Mouse (Mus musculus) Patski (cell line): ENCODE data around the gene Pigv. TPM values are rescaled to one million over a fixed set of nuclear protein-coding genes. Genes with fewer than 3 reads are reported as not detected.
"Not testable (repeated sequence)": the region's sequence is repeated elsewhere in the genome, so short reads cannot be mapped to it uniquely, and the experiment has no call there.

Experiments
- ATAC-seq: fragments of 100-300 bp; one replicate; pipeline ENCODE4 v1.8.0; 2021
- CTCF ChIA-PET: fragments of 350-600 bp; sonication (Branson Sonifier 250); formaldehyde crosslinking; loops from one replicate; lab custom pipeline; 2022; ENCODE audit warnings: inconsistent platforms; lab: Charles Lee
- POLR2A ChIA-PET: fragments of 350-600 bp; sonication (Branson Sonifier 250); formaldehyde crosslinking; loops from one replicate; lab custom pipeline; 2022; ENCODE audit warnings: antibody characterized with exemption, inconsistent platforms; lab: Charles Lee
- DNase-seq: peaks from one replicate; pipeline ENCODE4 v3.0.0-alpha.2; 2011; ENCODE audit warnings: low read depth, low spot score
- H3K27me3 ChIP-seq: fragments of 371-371 bp; one replicate; pipeline ENCODE4 v1.5.1; 2021
- CTCF ChIP-seq: fragments of 100-300 bp; IDR thresholded peaks from one replicate; pipeline ENCODE4 v1.5.1; 2021
- in situ Hi-C: fragments of 300-500 bp; cut with MboI; formaldehyde crosslinking; loops from 3 replicates; pipeline ENCODE4 v1.11.1; 2018; ENCODE audit warnings: low pct_unique_long_range_greater_than_20kb, mixed read lengths
- polyA plus RNA-seq: library from polyadenylated mRNA; unstranded; gene quantifications from one replicate; pipeline ENCODE4 v1.2.3, GENCODE M21; 2021

Pigv gene
- polyA plus RNA-seq, 1 experiment from 2014 or later = 6.9 TPM

DNA sequence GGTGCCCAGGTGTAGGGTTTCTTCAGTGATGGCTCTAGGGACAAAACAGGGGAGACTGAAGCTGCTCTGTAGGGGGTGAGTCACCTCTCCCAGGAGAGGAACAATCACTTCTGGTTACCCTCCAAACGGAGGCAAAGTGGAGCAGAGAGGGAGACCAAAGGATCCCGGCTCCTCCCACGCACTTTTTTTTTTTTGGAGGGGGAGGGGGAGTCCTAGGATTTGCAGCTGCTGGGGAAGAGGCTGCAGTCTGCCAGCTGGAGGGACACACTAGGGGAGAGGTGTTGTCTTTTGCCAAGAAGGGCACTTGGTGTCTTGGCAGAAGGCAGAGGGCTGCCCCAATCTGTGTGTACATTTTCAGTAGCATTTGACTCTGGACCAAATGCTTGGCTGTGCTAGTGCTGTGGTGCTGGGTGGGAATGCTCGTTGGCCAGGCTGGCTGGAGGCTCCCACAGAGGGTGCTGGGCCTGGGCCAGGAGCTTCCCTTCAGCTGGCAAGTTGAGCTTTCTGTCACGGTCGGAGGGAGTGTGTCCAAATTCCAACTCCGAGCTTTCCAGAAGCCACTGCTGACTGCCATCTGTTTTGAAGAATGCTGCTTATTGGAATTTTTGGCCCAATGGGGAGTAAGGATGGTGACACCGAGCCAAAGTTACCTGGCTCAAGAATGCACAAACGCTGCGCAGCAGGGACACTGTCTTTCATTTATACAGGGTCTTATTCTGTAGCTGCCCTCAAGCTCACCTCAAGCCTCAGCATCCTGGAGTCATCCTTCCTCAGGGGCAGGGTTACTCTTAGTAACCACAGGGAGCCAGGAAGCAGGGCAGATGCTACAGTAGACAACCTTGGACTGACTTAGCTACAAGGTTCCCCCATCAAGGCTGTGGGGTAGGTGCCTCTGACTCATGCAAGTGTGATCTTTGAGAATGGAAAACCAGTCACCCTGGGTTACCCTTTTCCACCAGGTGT is 12.0 kb downstream of the Pigv start:
- ATAC-seq = peak; percentile 59
- in situ Hi-C loops = no loop called here
- DNase-seq = no peak
- no peaks in the 10 kb centered on the region for H3K27me3 ChIP-seq
- POLR2A ChIA-PET = interaction anchor here (0.6 to 0.7 kb wide), 2 partner anchors 67 to 91 kb away, joined by 3 read pairs; no protein-coding TSS in a partner anchor
- CTCF ChIA-PET = interaction anchor here (1.1 to 2.1 kb wide), 6 partner anchors 9 to 114 kb away, joined by 3 to 16 read pairs (median 4); partner anchors contain the start of gene Zdhhc18
- TF ChIP-seq CTCF = no peak

DNA sequence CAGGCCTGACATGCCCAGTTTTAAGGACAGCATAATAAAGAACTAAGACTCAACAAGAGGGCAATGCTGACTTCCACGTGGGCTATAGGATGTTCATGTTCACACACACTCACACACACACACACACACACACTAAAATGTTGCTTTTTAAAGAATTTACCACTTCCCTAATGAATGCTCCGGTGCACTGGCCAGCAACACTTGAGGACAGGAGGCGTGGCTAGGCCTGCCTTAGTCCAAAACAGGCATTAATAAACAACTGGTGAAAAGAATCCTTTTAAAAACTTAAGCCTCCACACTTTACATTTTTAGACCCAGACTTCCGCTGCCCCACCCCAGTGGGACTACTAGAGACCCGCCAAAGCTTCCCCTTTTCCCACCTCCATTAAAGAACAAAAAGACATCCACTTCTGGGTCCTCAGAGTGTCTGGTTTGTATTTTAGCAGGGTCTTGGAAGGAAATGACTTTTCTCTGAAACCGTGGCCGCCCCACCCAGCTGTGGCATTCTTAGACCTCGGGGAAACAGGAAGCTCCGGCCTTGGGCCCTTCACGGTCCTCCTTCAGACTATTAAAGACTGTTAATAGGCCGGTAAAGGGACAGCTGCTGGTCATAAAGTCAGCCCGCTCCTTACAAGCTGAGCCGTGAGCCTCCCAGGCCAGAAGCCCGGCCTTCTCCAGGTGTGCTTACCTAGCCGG is 12.8 kb downstream of the Pigv start:
- POLR2A ChIA-PET = interaction anchor here (0.6 to 0.7 kb wide), 3 partner anchors 20 to 90 kb away, joined by 3 read pairs; no protein-coding TSS in a partner anchor

DNA sequence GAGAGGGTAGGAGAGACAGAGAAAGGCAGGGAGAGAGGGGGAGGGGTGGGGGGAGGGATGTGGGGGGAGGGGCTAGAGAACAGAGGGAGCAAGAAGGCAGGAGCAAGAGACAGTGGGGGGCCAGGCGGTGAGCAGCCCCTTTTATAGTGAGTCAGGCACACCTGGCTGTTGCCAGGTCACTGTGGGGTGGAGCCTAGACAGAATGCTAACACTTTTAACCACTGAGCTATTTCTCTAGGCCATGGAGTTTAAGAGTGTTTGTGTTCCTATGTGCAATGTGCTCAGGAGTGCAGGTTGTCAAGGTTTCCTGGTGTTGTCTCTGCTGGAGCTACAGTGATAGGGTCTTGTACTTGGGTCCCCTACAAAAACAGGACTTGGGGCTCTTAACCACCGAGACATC is 13.7 kb downstream of the Pigv start:
- DNase-seq = no peak
- in situ Hi-C loops = no loop called here

More for the DNA sequence above, 12.8 kb downstream of the Pigv start:
- H3K27me3 ChIP-seq = no peaks in the 10 kb centered on the region
- DNase-seq = no peak
- CTCF ChIA-PET = interaction anchor here (1.1 to 2.1 kb wide), 2 partner anchors 10 to 67 kb away, joined by 3 to 16 read pairs; partner anchors contain the start of gene Zdhhc18
- in situ Hi-C loops = no loop called here
- no peak for TF ChIP-seq CTCF
- no peak for ATAC-seq

DNA sequence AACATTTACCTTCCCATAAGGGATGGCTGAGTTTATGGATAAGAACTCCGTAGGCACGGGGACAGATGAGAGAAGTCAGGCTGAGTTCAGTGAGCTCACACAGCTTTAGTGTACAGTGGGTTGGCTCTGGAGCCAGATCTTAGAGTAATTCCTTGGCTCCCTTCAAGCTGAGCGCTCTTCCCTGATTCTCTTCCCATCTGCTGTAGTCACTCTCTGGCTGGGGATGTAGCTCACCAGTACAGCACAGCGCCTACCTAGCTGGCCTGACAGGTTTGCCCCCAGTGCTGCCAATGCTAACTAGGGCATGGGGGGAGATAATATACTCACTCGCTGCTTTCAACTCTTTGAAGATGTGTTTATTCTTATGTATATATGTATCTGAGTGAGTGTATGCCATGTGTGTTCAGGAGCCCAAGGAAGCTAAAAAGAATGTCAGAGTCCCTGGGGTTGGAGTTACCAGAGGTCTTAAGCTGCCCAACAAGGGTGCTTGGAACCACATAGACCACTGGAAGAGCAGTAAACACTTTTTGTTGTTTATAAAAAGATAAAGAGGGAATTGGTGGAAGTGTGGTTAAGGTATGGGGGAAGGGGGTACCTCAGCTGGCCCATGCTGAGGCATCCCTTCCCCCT is 14.5 kb downstream of the Pigv start:
- TF ChIP-seq CTCF = no peak
- no peaks in the 10 kb centered on the region for H3K27me3 ChIP-seq
- DNase-seq (no peak), ATAC-seq (no peak)
- CTCF ChIA-PET = interaction anchor here (1.2 kb wide), 1 partner anchor 8 kb away, joined by 3 read pairs; the partner anchor contains the start of gene Zdhhc18
- POLR2A ChIA-PET = interaction anchor here (0.6 kb wide), 1 partner anchor 15 kb away, joined by 7 read pairs; no protein-coding TSS in a partner anchor
- in situ Hi-C loops = no loop called here

More for the DNA sequence above, 13.7 kb downstream of the Pigv start:
- POLR2A ChIA-PET = no interaction called here
- CTCF ChIA-PET = interaction anchor here (1.2 kb wide), 1 partner anchor 9 kb away, joined by 3 read pairs; the partner anchor contains the start of gene Zdhhc18
- no peaks in the 10 kb centered on the region for H3K27me3 ChIP-seq
- ATAC-seq = no peak
- TF ChIP-seq CTCF = no peak

DNA sequence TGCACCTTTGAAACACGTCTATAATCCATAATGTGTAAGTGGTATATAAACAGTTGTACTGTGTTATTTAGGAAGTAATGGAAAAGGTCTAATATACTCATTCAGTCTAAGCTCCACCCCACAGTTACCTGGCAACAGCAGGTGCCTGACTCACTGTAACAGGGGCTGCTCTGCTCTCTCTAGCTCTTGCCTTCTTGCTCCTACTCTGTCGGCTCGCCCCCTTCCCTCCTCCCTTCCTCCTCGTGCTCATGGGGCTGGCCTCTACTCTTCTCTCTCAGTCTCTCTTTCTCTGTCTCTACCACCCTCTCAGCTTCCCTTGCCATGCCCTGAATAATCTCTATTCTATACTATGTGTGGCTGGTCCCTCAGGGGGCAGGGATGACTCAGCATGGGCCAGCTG is 15.4 kb downstream of the Pigv start:
- no peak for TF ChIP-seq CTCF
- H3K27me3 ChIP-seq = no peaks in the 10 kb centered on the region
- ATAC-seq (no peak), DNase-seq (no peak)
- in situ Hi-C loops = no loop called here
- ChIA-PET CTCF (interaction anchor here (1.8 kb wide), 1 partner anchor 12 kb away, joined by 8 read pairs; no protein-coding TSS in a partner anchor), POLR2A (no interaction called here)

DNA sequence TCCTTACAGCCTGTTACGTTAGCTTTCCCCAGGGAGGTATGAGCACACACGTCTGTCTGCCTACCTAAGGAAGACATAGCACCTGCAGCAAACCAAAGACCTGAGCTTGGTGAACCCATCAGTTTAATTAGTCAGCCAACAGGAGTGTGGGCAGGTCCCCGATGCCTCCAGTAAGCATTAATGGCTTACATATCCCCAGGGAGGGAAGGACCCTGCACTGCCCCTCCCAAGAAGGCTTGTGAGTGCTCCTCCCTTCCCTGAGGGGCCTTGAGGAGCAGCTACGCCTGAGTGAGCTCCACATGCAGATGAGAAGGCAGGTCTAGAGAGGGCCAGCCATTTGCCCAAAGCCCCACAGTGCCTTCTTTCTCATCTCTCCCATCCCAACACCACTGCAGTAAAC is 16.2 kb downstream of the Pigv start:
- no peak for ATAC-seq

DNA sequence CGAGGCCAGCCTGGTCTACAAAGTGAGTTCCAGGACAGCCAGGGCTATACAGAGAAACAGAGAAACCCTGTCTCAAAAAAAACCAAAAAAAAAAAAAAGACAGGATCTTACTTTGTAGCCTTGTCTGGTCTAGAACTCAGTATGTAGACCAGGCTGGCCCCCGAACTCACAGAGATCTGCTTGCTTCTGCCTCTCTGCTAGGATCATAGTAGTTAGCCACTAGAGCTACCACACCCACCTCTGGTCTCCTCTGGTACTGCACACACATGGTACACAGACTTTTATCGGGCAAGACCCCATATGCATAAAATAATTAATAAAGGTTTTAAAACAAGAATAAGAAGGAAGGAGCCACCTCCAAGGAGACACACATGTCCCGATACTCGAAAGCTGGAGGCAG is 18.4 kb downstream of the Pigv start:
- ATAC-seq, DNase-seq, in situ Hi-C loops, CTCF ChIA-PET, H3K27me3 ChIP-seq: not testable (repeated sequence)
- POLR2A ChIA-PET = interaction anchor here (0.6 kb wide), 1 partner anchor 169 kb away, joined by 3 read pairs; no protein-coding TSS in a partner anchor
- TF ChIP-seq CTCF = peak; percentile 11

More for the DNA sequence above, 16.2 kb downstream of the Pigv start:
- in situ Hi-C loops = no loop called here
- TF ChIP-seq CTCF = no peak
- no peaks in the 10 kb centered on the region for H3K27me3 ChIP-seq
- POLR2A ChIA-PET = interaction anchor here (0.5 kb wide), 1 partner anchor 860 kb away, joined by 3 read pairs; no protein-coding TSS in a partner anchor
- no peak for DNase-seq
- CTCF ChIA-PET = interaction anchor here (1.8 kb wide), 1 partner anchor 13 kb away, joined by 8 read pairs; no protein-coding TSS in a partner anchor

DNA sequence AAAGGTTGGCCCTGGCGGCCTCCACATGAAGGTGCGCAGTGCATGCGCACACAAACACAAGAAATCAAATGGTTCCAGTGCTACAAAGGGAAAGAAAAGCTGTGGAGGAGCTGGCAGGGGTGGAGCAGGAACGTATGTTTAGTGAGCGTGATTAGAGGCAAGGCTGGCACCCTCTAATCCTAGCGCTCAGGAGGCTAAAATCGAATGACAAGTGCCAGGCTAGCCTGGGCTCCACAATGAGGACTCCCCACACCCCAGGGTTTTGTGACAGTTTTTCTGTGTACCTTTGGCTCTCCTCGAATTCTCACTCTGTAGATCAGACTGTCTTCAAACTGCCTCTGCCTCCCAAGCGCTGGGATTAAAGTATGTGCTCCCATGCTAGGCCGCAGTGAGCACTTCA is 19.7 kb downstream of the Pigv start:
- DNase-seq (no peak), ATAC-seq (no peak)
- ChIA-PET CTCF (interaction anchor here (3.3 kb wide), 1 partner anchor 59 kb away, joined by 30 read pairs; no protein-coding TSS in a partner anchor), POLR2A (no interaction called here)
- no peak for TF ChIP-seq CTCF
- H3K27me3 ChIP-seq = no peaks in the 10 kb centered on the region
- in situ Hi-C loops = no loop called here

DNA sequence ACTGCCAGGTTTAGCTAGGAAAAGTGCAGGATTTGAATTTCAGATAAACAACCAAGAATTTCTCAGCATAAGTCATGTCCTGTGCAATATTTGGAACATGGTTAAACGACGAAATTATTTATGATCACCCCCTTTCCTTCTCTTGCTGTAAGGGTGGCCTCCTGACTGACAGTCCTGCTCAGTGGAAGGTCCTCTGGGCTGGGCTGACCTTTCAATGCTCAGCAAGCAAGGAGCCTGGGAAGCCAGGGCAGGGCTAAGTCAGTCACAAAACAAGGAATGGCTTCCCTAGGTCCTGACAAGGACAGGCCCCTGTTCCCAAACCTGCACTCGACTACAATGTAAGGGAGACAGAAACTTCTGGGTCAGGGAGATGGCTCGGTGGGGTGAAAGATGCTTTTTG is 20.5 kb downstream of the Pigv start:
- DNase-seq (no peak), ATAC-seq (no peak)
- CTCF ChIA-PET = interaction anchor here (1.1 to 3.3 kb wide), 4 partner anchors 9 to 59 kb away, joined by 3 to 30 read pairs (median 5); no protein-coding TSS in a partner anchor
- TF ChIP-seq CTCF = no peak
- in situ Hi-C loops = no loop called here
- H3K27me3 ChIP-seq = no peaks in the 10 kb centered on the region
- POLR2A ChIA-PET = no interaction called here
